Mouse (Mus musculus) forebrain, embryonic 16.5 days (tissue): ENCODE data around the gene Rgs9. TPM values are rescaled to one million over a fixed set of nuclear protein-coding genes. Genes with fewer than 3 reads are reported as not detected.
A peak's percentile ranks its signal among the peaks of the same experiment; 100 is the strongest.

Source experiments
- ATAC-seq: fragments of 200-750 bp; cut with Nextera tagmentation; 2 replicates; pipeline ENCODE4 v1.8.0; 2017; ENCODE audit warnings: mild to moderate bottlenecking, moderate library complexity
- H3K27ac ChIP-seq: fragments of 300-500 bp; sonication (generic); 2 replicates; pipeline ENCODE4 v1.5.1; 2014; ENCODE audit warnings: low read length, control low read depth
- H3K27me3 ChIP-seq: fragments of 300-500 bp; sonication (generic); replicated peaks from 2 replicates; pipeline ENCODE4 v1.6.1; 2014; ENCODE audit warnings: low read length; ENCODE audit not compliant: control insufficient read depth, insufficient read depth
- H3K36me3 ChIP-seq: fragments of 300-500 bp; sonication (generic); 2 replicates; pipeline ENCODE4 v1.6.1; 2014; ENCODE audit not compliant: control insufficient read depth, insufficient read depth
- H3K4me1 ChIP-seq: fragments of 300-500 bp; sonication (generic); replicated peaks from 2 replicates; pipeline ENCODE4 v1.6.1; 2014; ENCODE audit warnings: low read length; ENCODE audit not compliant: control insufficient read depth, insufficient read depth
- H3K4me2 ChIP-seq: fragments of 300-500 bp; sonication (generic); 2 replicates; pipeline ENCODE4 v1.6.1; 2014; ENCODE audit warnings: mild to moderate bottlenecking, low read length, control low read depth
- H3K4me3 ChIP-seq: fragments of 300-500 bp; sonication (generic); replicated peaks from 2 replicates; pipeline ENCODE4 v1.5.1; 2014; ENCODE audit warnings: mild to moderate bottlenecking, low read length, control low read depth
- H3K9ac ChIP-seq: fragments of 300-500 bp; sonication (generic); replicated peaks from 2 replicates; pipeline ENCODE4 v1.6.1; 2014; ENCODE audit warnings: low read depth, low read length, control low read depth
- H3K9me3 ChIP-seq: fragments of 300-500 bp; sonication (generic); 2 replicates; pipeline ENCODE4 v1.6.1; 2016; ENCODE audit warnings: low read length; ENCODE audit not compliant: control insufficient read depth
- WGBS: fragments of 180-500 bp; shearing (Covaris S2); extraction: QIAGEN DNeasy Blood & Tissue Kit; methylation state at CpG from one replicate; pipeline ENCODE4 v1.1.7; 2014; 5-methylcytosine and 5-hydroxymethylcytosine counted together
- polyA plus RNA-seq: library from polyadenylated mRNA; unstranded; fragments of >200 nt; fragmentation: Nextera tagmentation; extraction: Ambion mirVana; gene quantifications from 2 replicates; pipeline ENCODE4 v1.2.1, GENCODE M21; 2015

The Rgs9 gene
- polyA plus RNA-seq, 1 experiment from 2014 or later = 9.7 TPM

GRCm38 (mm10) chr11:109332722-109333121 lies 34.8 kb upstream of the Rgs9 start:
- no peaks in the 10 kb centered on the region for H3K27me3 ChIP-seq

GRCm38 (mm10) chr11:109331424-109331824 lies 33.5 kb upstream of the Rgs9 start:
- peak overlapping the region; percentile 36 for H3K4me2 ChIP-seq
- peak overlapping the region; percentile 3; the same call in 1 of the 2 replicates for H3K4me3 ChIP-seq
- H3K4me1 ChIP-seq = peaks cover 12% of the 10 kb centered on the region
- no peaks in the 10 kb centered on the region for H3K9me3 ChIP-seq
- no peaks in the 10 kb centered on the region for H3K27me3 ChIP-seq
- 8% methylated on average over 6 of the region's 6 CpGs for WGBS
- ATAC-seq = peak; percentile 95
- no peak overlapping the region for H3K27ac ChIP-seq
- H3K36me3 ChIP-seq = no peaks in the 10 kb centered on the region
- no peak overlapping the region for H3K9ac ChIP-seq

More at GRCm38 (mm10) chr11:109332722-109333121, 34.8 kb upstream of the Rgs9 start:
- 58% methylated on average over 6 of the region's 6 CpGs for WGBS
- no peaks in the 10 kb centered on the region for H3K9me3 ChIP-seq
- H3K4me3 ChIP-seq = no peak overlapping the region
- H3K36me3 ChIP-seq = no peaks in the 10 kb centered on the region
- no peak overlapping the region for H3K9ac ChIP-seq
- no peak overlapping the region for H3K27ac ChIP-seq
- peaks cover 9% of the 10 kb centered on the region for H3K4me1 ChIP-seq
- H3K4me2 ChIP-seq = no peak overlapping the region
- ATAC-seq = no peak

GRCm38 (mm10) chr11:109330706-109331393 lies 32.9 kb upstream of the Rgs9 start:
- Histone ChIP-seq H3K9me3 (no peaks in the 10 kb centered on the region), H3K27ac (no peak overlapping the region), H3K4me3 (no peak overlapping the region; the same call in 1 of the 2 replicates), H3K27me3 (no peaks in the 10 kb centered on the region), H3K4me1 (peaks cover 12% of the 10 kb centered on the region), H3K9ac (no peak overlapping the region), H3K36me3 (no peaks in the 10 kb centered on the region), H3K4me2 (peak overlapping the region; percentile 36)
- 36% methylated on average over 17 of the region's 17 CpGs for WGBS
- peak; percentile 51 for ATAC-seq

- H3K27ac ChIP-seq = no peak overlapping the region
- H3K36me3 ChIP-seq = no peaks in the 10 kb centered on the region
- H3K4me2 ChIP-seq = no peak overlapping the region
- no peak for ATAC-seq
- no peak overlapping the region for H3K9ac ChIP-seq
- peaks cover 12% of the 10 kb centered on the region for H3K4me1 ChIP-seq
- no peaks in the 10 kb centered on the region for H3K27me3 ChIP-seq
- H3K4me3 ChIP-seq = no peak overlapping the region
- WGBS = 72% methylated on average over 4 of the region's 4 CpGs
- H3K9me3 ChIP-seq = no peaks in the 10 kb centered on the region
Measured at GRCm38 (mm10) chr11:109329331-109329730, 31.4 kb upstream of the Rgs9 start.

- WGBS = 80% methylated on average over 10 of the region's 10 CpGs
Measured at GRCm38 (mm10) chr11:109327952-109328351, 30.0 kb upstream of the Rgs9 start.

GRCm38 (mm10) chr11:109327381-109327780 lies 29.5 kb upstream of the Rgs9 start:
- WGBS = 27% methylated on average over 3 of the region's 3 CpGs
- no peak overlapping the region for H3K4me3 ChIP-seq
- no peaks in the 10 kb centered on the region for H3K27me3 ChIP-seq
- no peak overlapping the region for H3K4me2 ChIP-seq
- no peak overlapping the region for H3K9ac ChIP-seq
- ATAC-seq = no peak
- H3K27ac ChIP-seq = no peak overlapping the region
- H3K9me3 ChIP-seq = no peaks in the 10 kb centered on the region
- no peaks in the 10 kb centered on the region for H3K36me3 ChIP-seq
- peaks cover 12% of the 10 kb centered on the region for H3K4me1 ChIP-seq

More at GRCm38 (mm10) chr11:109327952-109328351, 30.0 kb upstream of the Rgs9 start:
- Histone ChIP-seq H3K4me2 (no peak overlapping the region), H3K9me3 (no peaks in the 10 kb centered on the region), H3K27me3 (no peaks in the 10 kb centered on the region), H3K9ac (no peak overlapping the region), H3K4me1 (peaks cover 12% of the 10 kb centered on the region), H3K36me3 (no peaks in the 10 kb centered on the region), H3K27ac (no peak overlapping the region), H3K4me3 (no peak overlapping the region)
- ATAC-seq = no peak

GRCm38 (mm10) chr11:109326270-109326669 lies 28.3 kb upstream of the Rgs9 start:
- WGBS = 86% methylated on average over 13 of the region's 13 CpGs
- ATAC-seq = no peak
- Histone ChIP-seq H3K4me3 (no peak overlapping the region), H3K36me3 (no peaks in the 10 kb centered on the region), H3K4me1 (peaks cover 7% of the 10 kb centered on the region), H3K27me3 (no peaks in the 10 kb centered on the region), H3K4me2 (no peak overlapping the region), H3K9ac (no peak overlapping the region), H3K27ac (no peak overlapping the region), H3K9me3 (no peaks in the 10 kb centered on the region)

GRCm38 (mm10) chr11:109320361-109320933 lies 22.5 kb upstream of the Rgs9 start:
- Histone ChIP-seq H3K27ac (peak overlapping the region; percentile 64), H3K27me3 (no peaks in the 10 kb centered on the region), H3K4me1 (peaks cover 10% of the 10 kb centered on the region), H3K4me3 (no peak overlapping the region), H3K9me3 (no peaks in the 10 kb centered on the region), H3K4me2 (no peak overlapping the region), H3K9ac (0 out of 2 replicates have a peak overlapping the region, but pooled peaks have one; percentile 10), H3K36me3 (no peaks in the 10 kb centered on the region)
- 12% methylated on average over 8 of the region's 8 CpGs for WGBS
- ATAC-seq = peak; percentile 99

GRCm38 (mm10) chr11:109319946-109320345 lies 22.0 kb upstream of the Rgs9 start:
- Histone ChIP-seq H3K9me3 (no peaks in the 10 kb centered on the region), H3K36me3 (no peaks in the 10 kb centered on the region), H3K27me3 (no peaks in the 10 kb centered on the region), H3K4me2 (no peak overlapping the region; the same call in 1 of the 2 replicates), H3K4me3 (no peak overlapping the region), H3K27ac (peak overlapping the region; percentile 64), H3K9ac (no peak overlapping the region), H3K4me1 (peaks cover 10% of the 10 kb centered on the region)
- ATAC-seq = peak; percentile 61
- 52% methylated on average over 5 of the region's 5 CpGs for WGBS
